Mouse (Mus musculus): ENCODE results near the gene Anln.

GRCm38 (mm10) chr9:22399021-22399420 is 10.0 kb upstream of the Anln start:
- TF ChIP-seq CTCF (IDR thresholded peaks at IDR 0.05) (no peak), EP300 (IDR thresholded peaks at IDR 0.05) (no peak)

All from lung, postnatal 0 days (tissue).